Mouse (Mus musculus): ENCODE measurements at regions not wholly inside any gene's neighbourhood (a gene's known extent, or its start where the extent isn't known, plus 50 kb on each side); places are given as distances from the start of the nearest gene placed in this dataset.
"Not testable (repeated sequence)": the region's sequence is repeated elsewhere in the genome, so short reads cannot be mapped to it uniquely, and the experiment has no call there.

GRCm38 (mm10) chr3:101224091-101224490, 63.6 kb downstream of the Cd2 start:
- H3K36me3 ChIP-seq (ENCODE audit: control insufficient read depth, insufficient read depth, low read length): no peaks in the 10 kb centered on the region
- ATAC-seq: no peak
- H3K4me3 ChIP-seq (ENCODE audit: low read depth, low read length): no peak overlapping the region
- H3K4me2 ChIP-seq (ENCODE audit: low read length): no peak overlapping the region
- no peaks in the 10 kb centered on the region for H3K27me3 ChIP-seq (ENCODE audit: control insufficient read depth, insufficient read depth, low read depth, low read length)
- no peak overlapping the region for H3K9ac ChIP-seq (ENCODE audit: low read depth, low read length)
- no peaks in the 10 kb centered on the region for H3K4me1 ChIP-seq (ENCODE audit: control insufficient read depth, insufficient read depth, low read length)
- no peak overlapping the region for H3K27ac ChIP-seq (ENCODE audit: low read length)
- WGBS: 73% methylated on average over 7 of the region's 7 CpGs
- H3K9me3 ChIP-seq (replicated peaks; ENCODE audit: control insufficient read depth, low read length, poor library complexity, severe bottlenecking): no peaks in the 10 kb centered on the region; the same call in 1 of the 2 replicates

DNA sequence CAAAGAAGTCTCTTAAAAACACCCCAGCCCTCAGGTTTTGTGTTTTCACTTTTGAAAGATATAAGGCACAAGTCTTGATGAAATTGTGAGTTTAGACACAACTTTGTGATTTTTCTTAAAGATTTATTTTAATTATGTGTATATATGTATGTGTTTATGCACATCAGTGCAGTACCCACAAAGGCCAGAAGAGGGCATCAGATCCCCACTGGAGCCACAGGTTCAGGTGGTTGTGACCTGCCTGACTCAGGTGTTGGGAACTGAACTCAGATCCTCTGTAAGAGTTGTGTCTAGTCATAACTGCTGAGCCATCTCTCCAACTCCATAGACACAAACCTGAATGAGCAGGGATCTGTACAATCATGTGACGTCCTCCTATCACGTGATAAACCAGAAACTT, 67.8 kb downstream of the Cd2 start:
- Histone ChIP-seq H3K4me2 (ENCODE audit: low read length) (no peak overlapping the region), H3K9ac (ENCODE audit: low read depth, low read length) (no peak overlapping the region), H3K36me3 (ENCODE audit: control insufficient read depth, insufficient read depth, low read length) (no peaks in the 10 kb centered on the region), H3K4me3 (ENCODE audit: low read depth, low read length) (no peak overlapping the region), H3K27me3 (ENCODE audit: control insufficient read depth, insufficient read depth, low read depth, low read length) (no peaks in the 10 kb centered on the region), H3K9me3 (replicated peaks; ENCODE audit: control insufficient read depth, low read length, poor library complexity, severe bottlenecking) (no peaks in the 10 kb centered on the region; the same call in 1 of the 2 replicates), H3K4me1 (ENCODE audit: control insufficient read depth, insufficient read depth, low read length) (no peaks in the 10 kb centered on the region), H3K27ac (ENCODE audit: low read length) (no peak overlapping the region)
- WGBS: 93% methylated on average over 2 of the region's 2 CpGs
- ATAC-seq: no peak

GRCm38 (mm10) chr3:101216711-101217110, 71.0 kb downstream of the Cd2 start:
- no peak overlapping the region for H3K9ac ChIP-seq (ENCODE audit: low read depth, low read length)
- 81% methylated on average over 13 of the region's 13 CpGs for WGBS
- H3K4me1 ChIP-seq (ENCODE audit: control insufficient read depth, insufficient read depth, low read length): peaks cover 14% of the 10 kb centered on the region
- no peak overlapping the region for H3K27ac ChIP-seq (ENCODE audit: low read length)
- H3K27me3 ChIP-seq (ENCODE audit: control insufficient read depth, insufficient read depth, low read depth, low read length): no peaks in the 10 kb centered on the region
- ATAC-seq: no peak
- H3K4me3 ChIP-seq (ENCODE audit: low read depth, low read length): no peak overlapping the region
- H3K9me3 ChIP-seq (replicated peaks; ENCODE audit: control insufficient read depth, low read length, poor library complexity, severe bottlenecking): no peaks in the 10 kb centered on the region; the same call in 1 of the 2 replicates
- no peaks in the 10 kb centered on the region for H3K36me3 ChIP-seq (ENCODE audit: control insufficient read depth, insufficient read depth, low read length)
- H3K4me2 ChIP-seq (ENCODE audit: low read length): no peak overlapping the region

DNA sequence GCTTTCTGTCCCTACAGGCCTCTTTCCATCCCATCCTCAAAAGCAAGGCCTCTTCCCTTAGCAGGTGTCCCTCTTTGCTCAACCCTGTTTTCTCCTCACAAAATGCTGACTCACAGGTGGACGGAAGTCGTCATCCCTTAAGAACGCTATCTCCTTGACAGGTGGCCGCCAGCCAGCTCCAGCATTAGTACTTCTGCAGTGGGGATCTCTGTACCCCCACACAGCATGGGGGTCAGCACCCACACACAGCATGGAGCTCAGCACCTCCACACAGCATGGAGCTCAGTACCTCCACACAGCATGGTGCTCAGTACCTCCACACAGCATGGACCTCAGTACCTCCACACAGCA, 74.6 kb downstream of the Cd2 start:
- H3K36me3 ChIP-seq (ENCODE audit: control insufficient read depth, insufficient read depth, low read length): no peaks in the 10 kb centered on the region
- H3K27me3 ChIP-seq (ENCODE audit: control insufficient read depth, insufficient read depth, low read depth, low read length): no peaks in the 10 kb centered on the region
- ATAC-seq: 0 out of 2 replicates have a peak, but pooled peaks have one; percentile 5
- peak overlapping the region; percentile 20; the same call in 1 of the 2 replicates for H3K27ac ChIP-seq (ENCODE audit: low read length)
- no peaks in the 10 kb centered on the region for H3K9me3 ChIP-seq (replicated peaks; ENCODE audit: control insufficient read depth, low read length, poor library complexity, severe bottlenecking)
- H3K4me3 ChIP-seq (ENCODE audit: low read depth, low read length): no peak overlapping the region
- WGBS: 50% methylated on average over 4 of the region's 4 CpGs
- peaks cover 14% of the 10 kb centered on the region for H3K4me1 ChIP-seq (ENCODE audit: control insufficient read depth, insufficient read depth, low read length)
- no peak overlapping the region for H3K9ac ChIP-seq (ENCODE audit: low read depth, low read length)
- H3K4me2 ChIP-seq (ENCODE audit: low read length): no peak overlapping the region

DNA sequence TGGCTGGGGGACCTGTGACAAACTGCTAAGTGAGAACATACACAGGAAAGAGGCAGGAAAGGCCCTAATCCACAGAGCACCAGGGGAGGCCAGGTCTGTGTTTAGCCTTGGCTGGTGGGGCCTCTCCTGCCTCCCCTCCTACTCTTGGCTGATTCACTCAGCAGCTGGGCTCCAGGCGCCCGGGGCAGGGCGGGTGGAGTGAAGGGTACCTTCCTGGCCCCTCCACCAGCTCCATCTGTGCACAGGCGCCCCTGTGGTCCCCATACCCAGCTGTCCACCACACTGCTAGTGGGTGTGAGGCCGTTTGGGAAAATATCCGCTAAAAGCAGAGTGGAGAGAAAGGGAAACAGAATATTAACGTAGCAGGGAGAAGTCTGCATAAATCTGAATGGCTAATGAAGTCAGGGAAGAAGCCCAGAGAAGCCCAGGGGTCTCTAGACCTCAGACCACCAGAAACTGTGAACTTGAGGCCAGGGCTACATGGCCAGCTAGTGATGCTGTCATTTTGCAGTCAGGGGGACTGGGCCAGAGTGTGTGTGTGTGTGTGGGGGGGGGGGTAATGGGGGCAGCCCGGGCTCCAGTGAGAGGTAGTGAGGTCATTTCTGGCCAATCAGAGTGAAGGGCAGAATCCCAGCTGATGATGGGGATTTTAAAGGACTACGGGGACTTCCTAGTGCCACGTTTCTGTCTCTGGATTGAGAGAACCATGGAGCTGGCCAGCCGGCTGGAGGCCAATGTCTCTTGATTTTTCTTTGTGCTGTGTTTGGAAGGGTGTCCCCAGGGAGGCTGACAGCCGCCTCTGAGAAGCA, 75.1 kb downstream of the Cd2 start:
- H3K9ac ChIP-seq (ENCODE audit: low read depth, low read length): peak overlapping the region; percentile 49
- ATAC-seq: peak; percentile 84
- no peaks in the 10 kb centered on the region for H3K27me3 ChIP-seq (ENCODE audit: control insufficient read depth, insufficient read depth, low read depth, low read length)
- no peaks in the 10 kb centered on the region for H3K9me3 ChIP-seq (replicated peaks; ENCODE audit: control insufficient read depth, low read length, poor library complexity, severe bottlenecking)
- H3K27ac ChIP-seq (ENCODE audit: low read length): peak overlapping the region; percentile 70
- no peaks in the 10 kb centered on the region for H3K36me3 ChIP-seq (ENCODE audit: control insufficient read depth, insufficient read depth, low read length)
- peaks cover 14% of the 10 kb centered on the region for H3K4me1 ChIP-seq (ENCODE audit: control insufficient read depth, insufficient read depth, low read length)
- WGBS: 8% methylated on average over 12 of the region's 12 CpGs
- no peak overlapping the region for H3K4me3 ChIP-seq (ENCODE audit: low read depth, low read length)
- H3K4me2 ChIP-seq (ENCODE audit: low read length): peak overlapping the region; percentile 17; the same call in 1 of the 2 replicates

GRCm38 (mm10) chr3:101211936-101212335, 75.8 kb downstream of the Cd2 start:
- Histone ChIP-seq H3K27ac (ENCODE audit: low read length) (no peak overlapping the region), H3K9ac (ENCODE audit: low read depth, low read length) (no peak overlapping the region), H3K36me3 (ENCODE audit: control insufficient read depth, insufficient read depth, low read length) (no peaks in the 10 kb centered on the region), H3K4me3 (ENCODE audit: low read depth, low read length) (no peak overlapping the region), H3K9me3 (replicated peaks; ENCODE audit: control insufficient read depth, low read length, poor library complexity, severe bottlenecking) (no peaks in the 10 kb centered on the region), H3K4me2 (ENCODE audit: low read length) (no peak overlapping the region), H3K27me3 (ENCODE audit: control insufficient read depth, insufficient read depth, low read depth, low read length) (no peaks in the 10 kb centered on the region), H3K4me1 (ENCODE audit: control insufficient read depth, insufficient read depth, low read length) (peaks cover 14% of the 10 kb centered on the region)
- WGBS: 55% methylated on average over 4 of the region's 4 CpGs
- no peak; the same call in 1 of the 2 replicates for ATAC-seq

DNA sequence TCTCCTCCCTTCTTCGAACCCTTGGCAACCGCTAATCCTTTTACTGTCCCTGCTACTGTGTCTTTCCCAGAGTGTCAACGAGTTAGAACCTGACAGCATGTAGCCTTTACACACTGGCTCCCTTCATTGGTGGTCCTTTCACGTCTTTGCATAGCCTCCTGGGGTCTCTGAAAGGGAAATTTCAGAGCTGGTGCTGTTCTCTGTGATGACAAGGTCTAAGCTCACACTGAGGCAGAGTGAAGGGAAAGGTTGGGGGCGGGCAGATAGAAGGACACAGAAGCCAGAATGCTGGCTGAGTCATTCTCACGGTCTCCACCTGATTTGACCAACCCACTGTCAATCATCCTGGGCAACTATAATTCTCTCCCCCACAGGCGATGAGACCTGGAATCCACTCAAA, 78.2 kb downstream of the Cd2 start:
- Histone ChIP-seq H3K36me3 (ENCODE audit: control insufficient read depth, insufficient read depth, low read length) (no peaks in the 10 kb centered on the region), H3K9me3 (replicated peaks; ENCODE audit: control insufficient read depth, low read length, poor library complexity, severe bottlenecking) (no peaks in the 10 kb centered on the region), H3K9ac (ENCODE audit: low read depth, low read length) (no peak overlapping the region), H3K27ac (ENCODE audit: low read length) (no peak overlapping the region), H3K4me3 (ENCODE audit: low read depth, low read length) (no peak overlapping the region), H3K4me2 (ENCODE audit: low read length) (no peak overlapping the region), H3K27me3 (ENCODE audit: control insufficient read depth, insufficient read depth, low read depth, low read length) (no peaks in the 10 kb centered on the region), H3K4me1 (ENCODE audit: control insufficient read depth, insufficient read depth, low read length) (peaks cover 14% of the 10 kb centered on the region)
- WGBS: 39% methylated on average over 7 of the region's 7 CpGs
- peak; percentile 49 for ATAC-seq

- H3K9me3 ChIP-seq (replicated peaks; ENCODE audit: control insufficient read depth, low read length, poor library complexity, severe bottlenecking): no peaks in the 10 kb centered on the region
- H3K36me3 ChIP-seq (ENCODE audit: control insufficient read depth, insufficient read depth, low read length): no peaks in the 10 kb centered on the region
- no peak for ATAC-seq
- WGBS: 84% methylated on average over 12 of the region's 12 CpGs
- H3K4me1 ChIP-seq (ENCODE audit: control insufficient read depth, insufficient read depth, low read length): peaks cover 14% of the 10 kb centered on the region
- H3K27me3 ChIP-seq (ENCODE audit: control insufficient read depth, insufficient read depth, low read depth, low read length): no peaks in the 10 kb centered on the region
- H3K27ac ChIP-seq (ENCODE audit: low read length): no peak overlapping the region
- H3K9ac ChIP-seq (ENCODE audit: low read depth, low read length): no peak overlapping the region
- no peak overlapping the region for H3K4me3 ChIP-seq (ENCODE audit: low read depth, low read length)
- no peak overlapping the region for H3K4me2 ChIP-seq (ENCODE audit: low read length)
Measured at GRCm38 (mm10) chr3:101208751-101209150, 79.0 kb downstream of the Cd2 start.

- WGBS: 92% methylated on average over 13 of the region's 13 CpGs
- ATAC-seq; H3K27ac ChIP-seq (ENCODE audit: low read length): not testable (repeated sequence)
Measured at GRCm38 (mm10) chr3:101206172-101206571, 81.6 kb downstream of the Cd2 start.

More at GRCm38 (mm10) chr3:101206172-101206571, 81.6 kb downstream of the Cd2 start:
- H3K4me2 ChIP-seq (ENCODE audit: low read length); H3K4me1 ChIP-seq (ENCODE audit: control insufficient read depth, insufficient read depth, low read length); H3K9ac ChIP-seq (ENCODE audit: low read depth, low read length); H3K9me3 ChIP-seq (replicated peaks; ENCODE audit: control insufficient read depth, low read length, poor library complexity, severe bottlenecking); H3K27me3 ChIP-seq (ENCODE audit: control insufficient read depth, insufficient read depth, low read depth, low read length); H3K4me3 ChIP-seq (ENCODE audit: low read depth, low read length); H3K36me3 ChIP-seq (ENCODE audit: control insufficient read depth, insufficient read depth, low read length): not testable (repeated sequence)
